8 mouse cellular contexts compared by ENCODE assay signal in the genomic region with DNA sequence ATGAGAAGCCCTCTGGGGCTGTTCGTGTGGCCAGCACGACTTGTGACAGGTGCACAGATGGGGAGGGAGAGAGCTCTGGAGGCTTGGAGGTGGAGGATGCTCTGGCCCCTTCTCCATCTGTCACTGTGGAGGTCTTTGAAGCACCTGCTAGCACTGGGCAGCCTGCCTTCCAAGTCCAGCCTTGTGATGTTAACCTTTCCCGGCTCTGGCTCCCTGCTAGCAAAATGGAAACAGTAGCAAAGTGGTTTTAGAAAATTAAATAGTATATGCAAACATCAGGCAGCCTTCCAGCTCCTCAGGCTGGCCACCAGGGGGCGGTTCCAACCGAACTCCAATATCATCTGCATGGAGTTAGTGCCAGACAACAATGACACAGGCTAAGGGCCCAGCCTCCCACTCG. TPM values are rescaled to one million over a fixed set of nuclear protein-coding genes. Genes with fewer than 3 reads are reported as not detected.
DNase-seq lines count a peak whose midpoint lies in the region; ATAC-seq and TF ChIP-seq lines count a peak whose summit lies in the region.

No protein-coding gene starts in this region.

- peaks cover 3% of the 10 kb centered on the region; the same call in 1 of the 2 replicates for H3K36me3 ChIP-seq in intestine, postnatal 0 days (ENCODE audit: control insufficient read depth, insufficient read depth)
- peaks cover under 1% of the 10 kb centered on the region for H3K36me3 ChIP-seq in intestine, embryonic 16.5 days (ENCODE audit: control insufficient read depth, insufficient read depth, low read length)
- H3K36me3 ChIP-seq in embryonic facial prominence, embryonic 11.5 days (replicated peaks; ENCODE audit: control insufficient read depth, insufficient read depth, low read depth, low read length) = no peaks in the 10 kb centered on the region

- H3K9ac ChIP-seq in intestine, postnatal 0 days (ENCODE audit: low read depth, low read length) = no peak overlapping the region
- no peak overlapping the region for H3K9ac ChIP-seq in intestine, embryonic 16.5 days (ENCODE audit: low read depth, low read length)
- H3K9ac ChIP-seq in embryonic facial prominence, embryonic 11.5 days (replicated peaks; ENCODE audit: low read length) = no peak overlapping the region

- no peak overlapping the region for H3K4me2 ChIP-seq in intestine, postnatal 0 days (replicated peaks; ENCODE audit: low read depth)
- no peak overlapping the region for H3K4me2 ChIP-seq in intestine, embryonic 16.5 days (ENCODE audit: low read depth, low read length)
- H3K4me2 ChIP-seq in embryonic facial prominence, embryonic 11.5 days (ENCODE audit: low read depth, low read length) = no peak overlapping the region

- peak; percentile 77 for TF ChIP-seq CTCF in intestine, postnatal 0 days (IDR thresholded peaks at IDR 0.05; ENCODE audit: low read depth)

- WGBS in intestine, postnatal 0 days = 56% methylated on average over 6 of the region's 6 CpGs
- WGBS in intestine, embryonic 16.5 days = 49% methylated on average over 6 of the region's 6 CpGs
- 42% methylated on average over 6 of the region's 6 CpGs for WGBS in embryonic facial prominence, embryonic 11.5 days

- no peak overlapping the region for H3K27ac ChIP-seq in intestine, postnatal 0 days (ENCODE audit: low read depth, low read length)
- no peak overlapping the region for H3K27ac ChIP-seq in intestine, embryonic 16.5 days (ENCODE audit: low read length)
- no peak overlapping the region for H3K27ac ChIP-seq in embryonic facial prominence, embryonic 11.5 days (replicated peaks; ENCODE audit: low read depth, low read length)

- ATAC-seq in intestine, postnatal 0 days = no peak
- ATAC-seq in intestine, embryonic 16.5 days = no peak
- no peak; the same call in 1 of the 2 replicates for ATAC-seq in embryonic facial prominence, embryonic 11.5 days (replicated peaks; ENCODE audit: insufficient number of reproducible peaks, low FRiP score, low TSS enrichment, low read depth)

- H3K4me1 ChIP-seq in intestine, postnatal 0 days (replicated peaks; ENCODE audit: control insufficient read depth, insufficient read depth, low read length) = peaks cover 5% of the 10 kb centered on the region
- peaks cover 44% of the 10 kb centered on the region for H3K4me1 ChIP-seq in intestine, embryonic 16.5 days (ENCODE audit: control insufficient read depth, insufficient read depth, low read length)
- H3K4me1 ChIP-seq in embryonic facial prominence, embryonic 11.5 days (ENCODE audit: control insufficient read depth, insufficient read depth, low read length) = no peaks in the 10 kb centered on the region; the same call in 1 of the 2 replicates

- peak; percentile 71 to 74 for DNase-seq in B cell, adult 2 months
- peak; percentile 61 for DNase-seq in R1 (ENCODE audit: low read depth, low spot score)
- DNase-seq in embryonic facial prominence, embryonic 11.5 days (ENCODE audit: low spot score) = peak; percentile 51
- DNase-seq in thymus, postnatal 14 days = peak; percentile 66
- DNase-seq in kidney, adult 11 months = no peak
- DNase-seq in heart, adult 8-10 months (ENCODE audit: low spot score) = no peak

- H3K27me3 ChIP-seq in intestine, postnatal 0 days (replicated peaks; ENCODE audit: control insufficient read depth, insufficient read depth, low read length) = no peaks in the 10 kb centered on the region
- H3K27me3 ChIP-seq in intestine, embryonic 16.5 days (replicated peaks; ENCODE audit: control insufficient read depth, insufficient read depth, low read length) = no peaks in the 10 kb centered on the region
- no peaks in the 10 kb centered on the region for H3K27me3 ChIP-seq in embryonic facial prominence, embryonic 11.5 days (ENCODE audit: control insufficient read depth, insufficient read depth, low read length)

- H3K9me3 ChIP-seq in intestine, postnatal 0 days (ENCODE audit: control insufficient read depth) = no peaks in the 10 kb centered on the region
- H3K9me3 ChIP-seq in intestine, embryonic 16.5 days (ENCODE audit: control insufficient read depth, low read length) = no peaks in the 10 kb centered on the region
- H3K9me3 ChIP-seq in embryonic facial prominence, embryonic 11.5 days (replicated peaks; ENCODE audit: control insufficient read depth, low read length) = no peaks in the 10 kb centered on the region

- no peak overlapping the region for H3K4me3 ChIP-seq in intestine, postnatal 0 days (ENCODE audit: low read depth, low read length)
- H3K4me3 ChIP-seq in intestine, embryonic 16.5 days (ENCODE audit: low read length) = no peak overlapping the region
- no peak overlapping the region for H3K4me3 ChIP-seq in embryonic facial prominence, embryonic 11.5 days (ENCODE audit: low read depth, low read length)

RNA-seq across cellular contexts. Expression of a gene that starts 14.5 kb away (rescaled TPM):
- polyA plus RNA-seq in intestine, postnatal 0 days (2015; fragmentation: Nextera tagmentation; extraction: Ambion mirVana) = 6.1 and 7.2 TPM in 2 replicates
- polyA plus RNA-seq in intestine, embryonic 16.5 days (2015; fragmentation: Nextera tagmentation; extraction: Ambion mirVana) = 12.1 and 16.5 TPM in 2 replicates
- polyA plus RNA-seq in embryonic facial prominence, embryonic 11.5 days (2014; fragmentation: Nextera tagmentation; extraction: Ambion mirVana) = 1.5 and 1.7 TPM in 2 replicates
- total RNA-seq in heart, adult 8-10 months (2022) = 1 to 10 TPM; 5.0 to 8.7 (median 6.8) TPM

RNA-seq across cellular contexts. Expression of a gene that starts 42.8 kb away (rescaled TPM):
- 18.1 and 18.2 TPM in 2 replicates for polyA plus RNA-seq in intestine, postnatal 0 days (2015; fragmentation: Nextera tagmentation; extraction: Ambion mirVana)
- polyA plus RNA-seq in intestine, embryonic 16.5 days (2015; fragmentation: Nextera tagmentation; extraction: Ambion mirVana) = 8.5 and 10.3 TPM in 2 replicates
- polyA plus RNA-seq in embryonic facial prominence, embryonic 11.5 days (2014; fragmentation: Nextera tagmentation; extraction: Ambion mirVana) = 12.9 and 14.3 TPM in 2 replicates
- total RNA-seq in heart, adult 8-10 months (2022) = 10 to 100 TPM; 11.0 to 15.9 (median 13.7) TPM

Comparison
In these comparisons a context has a peak if more than half of its experiments do, and no peak if none do; other contexts are left out.
1. DNase-seq: peak in B cell, adult 2 months (2 of 2), R1 (single experiment), embryonic facial prominence, embryonic 11.5 days (single experiment) and thymus, postnatal 14 days (single experiment); none in kidney, adult 11 months (single experiment) and heart, adult 8-10 months (single experiment).